Mouse (Mus musculus) liver, embryonic 12.5 days (tissue): ENCODE results near the gene Fras1. TPM values are rescaled to one million over a fixed set of nuclear protein-coding genes. Genes with fewer than 3 reads are reported as not detected.

Experiments used
- ATAC-seq: fragments of 200-750 bp; cut with Nextera tagmentation; 2 replicates; pipeline ENCODE4 v1.8.0; 2017; ENCODE audit warnings: moderate number of reproducible peaks, mild to moderate bottlenecking, moderate library complexity
- H3K27ac ChIP-seq: fragments of 300-500 bp; sonication (generic); 2 replicates; pipeline ENCODE4 v1.5.1; 2016; ENCODE audit warnings: mild to moderate bottlenecking
- H3K27me3 ChIP-seq: fragments of 300-500 bp; sonication (generic); replicated peaks from 2 replicates; pipeline ENCODE4 v1.6.1; 2016; ENCODE audit warnings: mild to moderate bottlenecking, moderate library complexity
- H3K36me3 ChIP-seq: fragments of 300-500 bp; sonication (generic); 2 replicates; pipeline ENCODE4 v1.6.1; 2016; ENCODE audit warnings: mild to moderate bottlenecking, moderate library complexity
- H3K4me1 ChIP-seq: fragments of 300-500 bp; sonication (generic); 2 replicates; pipeline ENCODE4 v1.6.1; 2016
- H3K4me2 ChIP-seq: fragments of 300-500 bp; sonication (generic); 2 replicates; pipeline ENCODE4 v1.6.1; 2016; ENCODE audit warnings: mild to moderate bottlenecking, moderate library complexity
- H3K4me3 ChIP-seq: fragments of 300-500 bp; sonication (generic); 2 replicates; pipeline ENCODE4 v1.5.1; 2016; ENCODE audit warnings: mild to moderate bottlenecking, moderate library complexity
- H3K9ac ChIP-seq: fragments of 300-500 bp; sonication (generic); 2 replicates; pipeline ENCODE4 v1.6.1; 2016; ENCODE audit warnings: mild to moderate bottlenecking, moderate library complexity
- H3K9me3 ChIP-seq: fragments of 300-500 bp; sonication (generic); replicated peaks from 2 replicates; pipeline ENCODE4 v1.6.1; 2016; ENCODE audit warnings: mild to moderate bottlenecking, moderate library complexity
- WGBS: fragments of 180-500 bp; shearing (Covaris S2); methylation state at CpG from one replicate; pipeline ENCODE4 v1.1.7; 2016; ENCODE audit not compliant: insufficient replicate concordance; 5-methylcytosine and 5-hydroxymethylcytosine counted together
- polyA plus RNA-seq: library from polyadenylated mRNA; unstranded; fragments of >200 nt; fragmentation: Nextera tagmentation; extraction: Ambion mirVana; gene quantifications from 2 replicates; pipeline ENCODE4 v1.2.1, GENCODE M21; 2016

The Fras1 gene
- polyA plus RNA-seq, 1 experiment from 2014 or later = 3.0 TPM

- Histone ChIP-seq H3K4me3 (peak overlapping the region; percentile 5; the same call in 1 of the 2 replicates), H3K27ac (no peak overlapping the region), H3K4me2 (peak overlapping the region; percentile 66), H3K36me3 (no peaks in the 10 kb centered on the region), H3K4me1 (peaks cover 14% of the 10 kb centered on the region), H3K9me3 (no peaks in the 10 kb centered on the region), H3K9ac (no peak overlapping the region), H3K27me3 (peaks cover 32% of the 10 kb centered on the region)
- ATAC-seq = peak; percentile 45; the same call in 1 of the 2 replicates
- WGBS = 25% methylated on average over 9 of the region's 9 CpGs
Observed at GRCm38 (mm10) chr5:96792422-96792821, 418.7 kb downstream of the Fras1 start.

GRCm38 (mm10) chr5:96792936-96793718 lies 419.4 kb downstream of the Fras1 start, which contains the start of gene Anxa3:
Gene Anxa3, plus strand, starts transcription at chr5:96793339.
- Histone ChIP-seq H3K4me2 (peak within 1 kb of the TSS; percentile 66), H3K4me1 (peaks cover 14% of the 10 kb centered on the region), H3K27ac (no peak within 1 kb of the TSS), H3K36me3 (no peaks in the 10 kb centered on the region), H3K9me3 (no peaks in the 10 kb centered on the region), H3K4me3 (peak within 1 kb of the TSS; percentile 49), H3K27me3 (peaks cover 32% of the 10 kb centered on the region), H3K9ac (peak within 1 kb of the TSS; percentile 54)
- peak; percentile 76 for ATAC-seq
- 6% methylated on average over 26 of the region's 26 CpGs for WGBS

- H3K4me3 ChIP-seq = peak overlapping the region; percentile 49
- no peaks in the 10 kb centered on the region for H3K36me3 ChIP-seq
- WGBS = 19% methylated on average over 10 of the region's 10 CpGs
- peak overlapping the region; percentile 66 for H3K4me2 ChIP-seq
- peaks cover 32% of the 10 kb centered on the region for H3K27me3 ChIP-seq
- no peak for ATAC-seq
- no peak overlapping the region for H3K9ac ChIP-seq
- H3K4me1 ChIP-seq = peaks cover 14% of the 10 kb centered on the region
- no peak overlapping the region for H3K27ac ChIP-seq
- H3K9me3 ChIP-seq = no peaks in the 10 kb centered on the region
Observed at GRCm38 (mm10) chr5:96793953-96794635, 420.3 kb downstream of the Fras1 start.

- no peak overlapping the region for H3K4me3 ChIP-seq
- H3K27ac ChIP-seq = no peak overlapping the region
- no peaks in the 10 kb centered on the region for H3K36me3 ChIP-seq
- no peak overlapping the region for H3K9ac ChIP-seq
- H3K27me3 ChIP-seq = peaks cover 32% of the 10 kb centered on the region
- ATAC-seq = no peak
- H3K4me1 ChIP-seq = peaks cover 14% of the 10 kb centered on the region
- no peak overlapping the region for H3K4me2 ChIP-seq
- no peaks in the 10 kb centered on the region for H3K9me3 ChIP-seq
- WGBS = 76% methylated on average over 1 of the region's 1 CpGs
Observed at GRCm38 (mm10) chr5:96795752-96796151, 422.0 kb downstream of the Fras1 start.

- H3K4me3 ChIP-seq = no peak overlapping the region
- 79% methylated on average over 6 of the region's 6 CpGs for WGBS
- H3K4me1 ChIP-seq = peaks cover 12% of the 10 kb centered on the region
- no peaks in the 10 kb centered on the region for H3K36me3 ChIP-seq
- no peaks in the 10 kb centered on the region for H3K9me3 ChIP-seq
- no peak for ATAC-seq
- H3K27me3 ChIP-seq = peaks cover 32% of the 10 kb centered on the region
- H3K9ac ChIP-seq = no peak overlapping the region
- no peak overlapping the region for H3K4me2 ChIP-seq
- no peak overlapping the region for H3K27ac ChIP-seq
Observed at GRCm38 (mm10) chr5:96797465-96797864, 423.7 kb downstream of the Fras1 start.

GRCm38 (mm10) chr5:96799165-96799564 lies 425.4 kb downstream of the Fras1 start:
- Histone ChIP-seq H3K27me3 (peaks cover 16% of the 10 kb centered on the region), H3K27ac (no peak overlapping the region), H3K9me3 (no peaks in the 10 kb centered on the region), H3K36me3 (no peaks in the 10 kb centered on the region), H3K4me1 (no peaks in the 10 kb centered on the region; the same call in 1 of the 2 replicates), H3K4me2 (no peak overlapping the region), H3K9ac (no peak overlapping the region), H3K4me3 (no peak overlapping the region)
- 79% methylated on average over 9 of the region's 9 CpGs for WGBS
- no peak for ATAC-seq

- no peak overlapping the region for H3K4me3 ChIP-seq
- no peaks in the 10 kb centered on the region for H3K36me3 ChIP-seq
- H3K4me1 ChIP-seq = no peaks in the 10 kb centered on the region; the same call in 1 of the 2 replicates
- 74% methylated on average over 9 of the region's 9 CpGs for WGBS
- peaks cover 8% of the 10 kb centered on the region for H3K27me3 ChIP-seq
- no peaks in the 10 kb centered on the region for H3K9me3 ChIP-seq
- no peak for ATAC-seq
- no peak overlapping the region for H3K9ac ChIP-seq
- H3K27ac ChIP-seq = no peak overlapping the region
- no peak overlapping the region for H3K4me2 ChIP-seq
Observed at GRCm38 (mm10) chr5:96799969-96800368, 426.2 kb downstream of the Fras1 start.

GRCm38 (mm10) chr5:96802185-96802584 lies 428.4 kb downstream of the Fras1 start:
- Histone ChIP-seq H3K9me3 (no peaks in the 10 kb centered on the region), H3K4me1 (no peaks in the 10 kb centered on the region; the same call in 1 of the 2 replicates), H3K4me2 (no peak overlapping the region), H3K27ac (no peak overlapping the region), H3K4me3 (no peak overlapping the region), H3K36me3 (no peaks in the 10 kb centered on the region), H3K27me3 (no peaks in the 10 kb centered on the region), H3K9ac (no peak overlapping the region)
- ATAC-seq = no peak
- 52% methylated on average over 7 of the region's 7 CpGs for WGBS

GRCm38 (mm10) chr5:96803091-96803490 lies 429.3 kb downstream of the Fras1 start:
- no peaks in the 10 kb centered on the region for H3K9me3 ChIP-seq
- no peak overlapping the region for H3K9ac ChIP-seq
- no peak overlapping the region for H3K4me3 ChIP-seq
- WGBS = 43% methylated on average over 3 of the region's 3 CpGs
- no peaks in the 10 kb centered on the region for H3K27me3 ChIP-seq
- no peak overlapping the region for H3K27ac ChIP-seq
- ATAC-seq = no peak
- no peaks in the 10 kb centered on the region for H3K36me3 ChIP-seq
- no peak overlapping the region for H3K4me2 ChIP-seq
- no peaks in the 10 kb centered on the region; the same call in 1 of the 2 replicates for H3K4me1 ChIP-seq

GRCm38 (mm10) chr5:96804304-96804703 lies 430.5 kb downstream of the Fras1 start:
- H3K4me3 ChIP-seq = no peak overlapping the region
- no peaks in the 10 kb centered on the region for H3K27me3 ChIP-seq
- no peak overlapping the region for H3K9ac ChIP-seq
- H3K9me3 ChIP-seq = no peaks in the 10 kb centered on the region
- no peaks in the 10 kb centered on the region; the same call in 1 of the 2 replicates for H3K4me1 ChIP-seq
- no peak overlapping the region for H3K27ac ChIP-seq
- WGBS = 65% methylated on average over 4 of the region's 4 CpGs
- no peaks in the 10 kb centered on the region for H3K36me3 ChIP-seq
- H3K4me2 ChIP-seq = no peak overlapping the region
- ATAC-seq = no peak

- no peak for ATAC-seq
Observed at GRCm38 (mm10) chr5:96804813-96805212, 431.1 kb downstream of the Fras1 start.

GRCm38 (mm10) chr5:96810620-96811019 lies 436.9 kb downstream of the Fras1 start:
- no peak for ATAC-seq
- Histone ChIP-seq H3K4me3 (no peak overlapping the region), H3K9me3 (no peaks in the 10 kb centered on the region), H3K27ac (no peak overlapping the region), H3K27me3 (no peaks in the 10 kb centered on the region), H3K4me2 (no peak overlapping the region), H3K9ac (no peak overlapping the region), H3K36me3 (no peaks in the 10 kb centered on the region), H3K4me1 (no peaks in the 10 kb centered on the region)
- 65% methylated on average over 4 of the region's 4 CpGs for WGBS

More at GRCm38 (mm10) chr5:96804813-96805212, 431.1 kb downstream of the Fras1 start:
- Histone ChIP-seq H3K27me3 (no peaks in the 10 kb centered on the region), H3K9ac (no peak overlapping the region), H3K4me2 (no peak overlapping the region), H3K36me3 (no peaks in the 10 kb centered on the region), H3K27ac (no peak overlapping the region), H3K4me3 (no peak overlapping the region), H3K4me1 (no peaks in the 10 kb centered on the region; the same call in 1 of the 2 replicates), H3K9me3 (no peaks in the 10 kb centered on the region)
- 50% methylated on average over 3 of the region's 3 CpGs for WGBS
